Mouse (Mus musculus) lung, adult 18-20 months (tissue): ENCODE measurements around the gene Gm37240.
"Not testable (repeated sequence)": the region's sequence is repeated elsewhere in the genome, so short reads cannot be mapped to it uniquely, and the experiment has no call there.

Experiments used
- DNase-seq, 2 experiments: peaks; one replicate each; pipeline ENCODE4 v3.0.0; 2022; ENCODE audit warnings: mixed read lengths in 2 of 2

The Gm37240 gene

GRCm38 (mm10) chr3:84686799-84687487 lies 1200.4 kb downstream of the Gm37240 start:
- no peak for DNase-seq

- no peak for DNase-seq
Observed at GRCm38 (mm10) chr3:84686294-84686672, 1201.0 kb downstream of the Gm37240 start.

- no peak for DNase-seq
Observed at GRCm38 (mm10) chr3:84685662-84686293, 1201.5 kb downstream of the Gm37240 start.

- DNase-seq = no peak
Observed at GRCm38 (mm10) chr3:84683788-84684187, 1203.5 kb downstream of the Gm37240 start.

GRCm38 (mm10) chr3:84681699-84682098 lies 1205.6 kb downstream of the Gm37240 start:
- no peak for DNase-seq

GRCm38 (mm10) chr3:84680062-84680461 lies 1207.3 kb downstream of the Gm37240 start:
- no peak for DNase-seq

- no peak for DNase-seq
Observed at GRCm38 (mm10) chr3:84679542-84679941, 1207.8 kb downstream of the Gm37240 start.

GRCm38 (mm10) chr3:84678891-84679290 lies 1208.4 kb downstream of the Gm37240 start:
- DNase-seq = peak in 1 of 2 experiments; percentile 20

GRCm38 (mm10) chr3:84675710-84676109 lies 1211.6 kb downstream of the Gm37240 start:
- no peak for DNase-seq

GRCm38 (mm10) chr3:84673552-84673951 lies 1213.8 kb downstream of the Gm37240 start:
- DNase-seq = no peak

GRCm38 (mm10) chr3:84672136-84672535 lies 1215.2 kb downstream of the Gm37240 start:
- no peak for DNase-seq

- no peak for DNase-seq
Observed at GRCm38 (mm10) chr3:84668957-84669356, 1218.4 kb downstream of the Gm37240 start.

- DNase-seq = no peak
Observed at GRCm38 (mm10) chr3:84665255-84666073, 1221.9 kb downstream of the Gm37240 start.

GRCm38 (mm10) chr3:84664686-84665085 lies 1222.6 kb downstream of the Gm37240 start:
- no peak for DNase-seq

- no peak for DNase-seq
Observed at GRCm38 (mm10) chr3:84663858-84664257, 1223.5 kb downstream of the Gm37240 start.

- DNase-seq = no peak
Observed at GRCm38 (mm10) chr3:84663079-84663478, 1224.2 kb downstream of the Gm37240 start.

- DNase-seq = no peak
Observed at GRCm38 (mm10) chr3:84660380-84660779, 1226.9 kb downstream of the Gm37240 start.

GRCm38 (mm10) chr3:84658872-84659271 lies 1228.4 kb downstream of the Gm37240 start:
- no peak for DNase-seq

GRCm38 (mm10) chr3:84658017-84658416 lies 1229.3 kb downstream of the Gm37240 start:
- DNase-seq = no peak

- peak; percentile 49 to 65 for DNase-seq
Observed at GRCm38 (mm10) chr3:84657240-84657639, 1230.1 kb downstream of the Gm37240 start.

GRCm38 (mm10) chr3:84655785-84656150 lies 1231.5 kb downstream of the Gm37240 start:
- DNase-seq = not testable (repeated sequence)

- DNase-seq = no peak
Observed at GRCm38 (mm10) chr3:84654900-84655784, 1232.2 kb downstream of the Gm37240 start.
